Mouse (Mus musculus): ENCODE measurements at regions not wholly inside any gene's neighbourhood (a gene's known extent, or its start where the extent isn't known, plus 50 kb on each side); places are given as distances from the start of the nearest gene placed in this dataset.
"Not testable (repeated sequence)": the region's sequence is repeated elsewhere in the genome, so short reads cannot be mapped to it uniquely, and the experiment has no call there.

DNA sequence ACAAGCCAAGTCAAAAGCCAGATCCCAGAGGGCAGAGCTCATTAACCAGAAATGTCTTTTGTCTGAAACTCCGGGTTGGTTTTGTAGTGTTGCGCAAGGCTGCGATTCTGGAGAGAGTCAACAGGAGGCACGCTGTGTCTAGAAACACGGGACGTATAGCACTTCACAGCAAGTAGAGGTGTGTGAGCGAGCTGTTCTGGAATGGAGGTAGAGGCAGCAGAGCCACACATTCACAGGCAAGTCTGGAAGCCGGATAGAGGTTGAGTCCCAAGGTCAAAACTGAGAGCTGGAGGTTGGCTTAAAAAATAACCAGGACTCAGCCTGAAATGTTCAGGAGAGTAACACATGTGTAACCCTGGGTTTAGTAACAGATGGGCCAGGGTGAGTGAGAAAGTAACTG, 94.0 kb downstream of the Gm5426 start:
- Histone ChIP-seq H3K27ac (replicated peaks) (no peak overlapping the region), H3K4me3 (no peak overlapping the region), H3K27me3 (no peaks in the 10 kb centered on the region), H3K4me2 (no peak overlapping the region), H3K9me3 (no peaks in the 10 kb centered on the region), H3K9ac (no peak overlapping the region), H3K4me1 (replicated peaks) (no peaks in the 10 kb centered on the region), H3K36me3 (no peaks in the 10 kb centered on the region)
- WGBS: 88% methylated on average over 8 of the region's 8 CpGs
- no peak for ATAC-seq (ENCODE audit: low FRiP score, low read depth)

DNA sequence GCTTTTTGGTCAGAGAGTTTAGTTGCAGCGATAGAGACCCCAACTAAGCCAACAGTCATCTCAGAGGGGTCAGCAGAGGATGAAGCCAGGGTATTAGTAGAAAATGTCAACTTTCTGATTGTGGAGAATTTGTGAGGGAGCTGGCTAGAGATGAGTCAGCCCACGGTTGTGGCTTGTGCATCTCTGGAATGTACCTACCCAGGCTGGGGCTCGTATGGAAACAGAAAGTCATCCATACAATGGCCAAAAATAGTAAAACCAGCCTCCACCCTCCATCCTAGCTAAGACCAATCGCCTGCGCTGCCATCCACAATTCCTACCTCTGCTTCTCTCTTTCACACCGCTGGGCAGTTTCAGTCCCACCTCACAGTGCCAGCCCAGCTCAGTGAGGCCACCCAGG, 94.9 kb downstream of the Gm5426 start:
- Histone ChIP-seq H3K27ac (replicated peaks) (no peak overlapping the region), H3K9me3 (no peaks in the 10 kb centered on the region), H3K4me2 (no peak overlapping the region), H3K36me3 (no peaks in the 10 kb centered on the region), H3K4me1 (replicated peaks) (no peaks in the 10 kb centered on the region), H3K27me3 (no peaks in the 10 kb centered on the region), H3K4me3 (no peak overlapping the region), H3K9ac (no peak overlapping the region)
- ATAC-seq (ENCODE audit: low FRiP score, low read depth): no peak
- WGBS: 91% methylated on average over 6 of the region's 6 CpGs

DNA sequence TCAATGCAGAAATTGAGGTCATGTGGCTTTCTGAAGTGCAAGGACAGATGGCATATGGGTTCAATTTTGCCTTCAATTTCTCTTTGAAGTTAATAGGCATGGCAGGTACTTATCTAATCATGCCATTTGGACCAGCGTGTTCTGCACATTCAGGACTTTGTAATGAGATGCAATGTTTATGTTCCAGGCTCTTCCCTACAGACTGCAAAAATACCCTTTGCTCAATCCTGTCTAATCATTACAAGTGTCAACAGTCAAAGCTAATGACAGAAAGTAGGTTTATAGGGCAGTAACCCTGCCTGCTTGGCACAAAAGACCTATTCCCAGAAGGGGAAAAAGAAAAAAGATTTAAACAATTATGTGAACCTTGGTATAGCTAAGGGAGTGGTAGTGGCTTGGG, 96.5 kb downstream of the Gm5426 start:
- Histone ChIP-seq H3K36me3 (no peaks in the 10 kb centered on the region), H3K27me3 (no peaks in the 10 kb centered on the region), H3K27ac (replicated peaks) (no peak overlapping the region), H3K9ac (no peak overlapping the region), H3K4me2 (no peak overlapping the region), H3K4me1 (replicated peaks) (no peaks in the 10 kb centered on the region), H3K9me3 (no peaks in the 10 kb centered on the region), H3K4me3 (no peak overlapping the region)
- 66% methylated on average over 1 of the region's 1 CpGs for WGBS
- no peak for ATAC-seq (ENCODE audit: low FRiP score, low read depth)

DNA sequence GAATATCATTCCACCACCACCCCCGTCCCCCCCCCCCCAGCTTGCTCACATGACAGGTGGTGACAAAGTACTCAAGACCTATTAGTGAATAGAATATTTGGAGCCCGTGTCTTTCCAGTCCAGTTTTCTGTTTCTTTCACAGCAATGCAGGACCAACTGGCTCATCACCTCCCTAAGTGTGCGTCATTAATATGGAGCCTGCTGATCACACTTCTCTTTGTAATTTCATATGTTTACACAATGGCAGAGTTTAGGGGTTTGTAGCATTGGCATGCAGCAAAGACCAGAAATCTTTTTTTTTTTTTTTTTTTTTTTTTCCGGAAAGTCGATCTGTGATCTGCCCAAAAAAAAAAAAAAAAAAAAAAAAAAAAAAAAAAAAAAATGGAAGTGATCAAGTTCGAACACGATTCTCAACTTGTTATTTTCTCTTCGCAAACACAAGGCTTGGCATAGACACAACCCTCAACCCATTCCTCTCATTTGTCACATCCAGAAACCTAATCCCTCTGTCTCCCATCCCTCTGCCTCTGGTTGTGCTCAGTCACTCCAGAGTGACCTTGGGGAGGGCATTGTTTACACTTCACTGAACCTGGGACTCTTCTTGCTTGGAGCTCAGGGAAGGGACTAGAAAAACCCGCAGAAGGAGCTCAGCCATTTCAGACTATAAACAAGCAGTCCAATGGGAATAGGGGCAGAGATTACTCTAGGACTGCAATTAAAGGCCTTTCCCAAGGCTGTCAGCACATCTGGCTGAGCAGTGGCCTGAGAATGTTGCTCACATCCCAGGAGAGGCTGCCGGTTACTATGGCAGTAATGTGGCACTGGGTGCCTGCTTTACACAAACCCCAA, 98.4 kb downstream of the Gm5426 start:
- Histone ChIP-seq H3K9ac (no peak overlapping the region), H3K4me3 (no peak overlapping the region), H3K4me2 (no peak overlapping the region), H3K27ac (replicated peaks) (no peak overlapping the region), H3K9me3 (no peaks in the 10 kb centered on the region), H3K36me3 (no peaks in the 10 kb centered on the region), H3K27me3 (no peaks in the 10 kb centered on the region), H3K4me1 (replicated peaks) (no peaks in the 10 kb centered on the region)
- 64% methylated on average over 8 of the region's 10 CpGs for WGBS
- ATAC-seq (ENCODE audit: low FRiP score, low read depth): no peak

DNA sequence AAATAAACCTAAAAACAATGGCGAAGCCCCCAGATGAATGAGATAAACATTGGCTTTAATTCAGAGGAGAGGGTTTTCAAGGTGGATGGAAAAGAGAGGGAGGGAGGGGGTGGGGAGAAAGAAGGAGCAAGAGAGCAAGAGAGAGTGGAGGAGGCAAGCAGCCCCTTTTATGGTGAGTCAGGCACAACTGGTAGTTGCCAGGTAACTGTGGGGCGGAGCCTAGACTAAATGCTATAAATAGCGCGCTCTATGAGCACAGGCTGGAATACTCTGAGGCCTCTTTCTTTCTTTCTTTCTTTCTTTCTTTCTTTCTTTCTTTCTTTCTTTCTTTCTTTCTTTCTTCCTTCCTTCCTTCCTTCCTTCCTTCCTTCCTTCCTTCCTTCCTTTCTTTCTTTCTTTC, 99.6 kb downstream of the Gm5426 start:
- H3K4me2 ChIP-seq; H3K4me1 ChIP-seq (replicated peaks); ATAC-seq (ENCODE audit: low FRiP score, low read depth); H3K4me3 ChIP-seq; H3K36me3 ChIP-seq; H3K9ac ChIP-seq; H3K27me3 ChIP-seq; H3K9me3 ChIP-seq; H3K27ac ChIP-seq (replicated peaks): not testable (repeated sequence)
- WGBS: 79% methylated on average over 4 of the region's 4 CpGs

DNA sequence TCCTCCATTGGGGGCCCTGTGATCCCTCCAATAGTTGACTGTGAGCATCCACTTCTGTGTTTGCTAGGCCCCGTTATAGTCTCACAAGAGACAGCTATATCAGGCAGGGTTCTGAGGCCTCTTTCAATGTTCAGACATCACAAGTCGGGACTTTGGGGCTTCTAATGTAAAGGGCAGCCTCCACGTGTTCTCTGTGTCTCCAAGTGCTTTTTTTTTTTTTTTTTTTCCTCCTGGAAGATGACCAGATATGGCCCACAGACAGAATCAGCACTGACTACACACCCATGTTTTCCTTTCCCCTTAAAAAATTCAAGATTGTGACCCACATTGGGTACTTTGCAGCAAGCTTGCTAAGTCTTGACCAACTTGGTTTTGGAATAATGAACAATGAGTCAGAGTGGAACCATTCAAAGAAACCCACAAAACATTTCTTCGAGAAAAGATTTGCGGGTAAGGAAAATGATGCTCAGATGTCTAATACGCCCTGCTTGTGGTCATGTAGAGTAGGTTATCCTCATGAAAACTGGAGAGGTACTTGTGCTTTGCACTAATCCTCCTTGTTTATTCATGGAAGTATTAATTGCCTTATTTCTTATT, 100.5 kb downstream of the Gm5426 start:
- H3K4me2 ChIP-seq: no peak overlapping the region
- no peak for ATAC-seq (ENCODE audit: low FRiP score, low read depth)
- no peaks in the 10 kb centered on the region for H3K9me3 ChIP-seq
- no peak overlapping the region for H3K9ac ChIP-seq
- no peak overlapping the region for H3K27ac ChIP-seq (replicated peaks)
- H3K4me1 ChIP-seq (replicated peaks): no peaks in the 10 kb centered on the region
- 95% methylated on average over 6 of the region's 6 CpGs for WGBS
- H3K4me3 ChIP-seq: no peak overlapping the region
- H3K27me3 ChIP-seq: no peaks in the 10 kb centered on the region
- H3K36me3 ChIP-seq: no peaks in the 10 kb centered on the region

DNA sequence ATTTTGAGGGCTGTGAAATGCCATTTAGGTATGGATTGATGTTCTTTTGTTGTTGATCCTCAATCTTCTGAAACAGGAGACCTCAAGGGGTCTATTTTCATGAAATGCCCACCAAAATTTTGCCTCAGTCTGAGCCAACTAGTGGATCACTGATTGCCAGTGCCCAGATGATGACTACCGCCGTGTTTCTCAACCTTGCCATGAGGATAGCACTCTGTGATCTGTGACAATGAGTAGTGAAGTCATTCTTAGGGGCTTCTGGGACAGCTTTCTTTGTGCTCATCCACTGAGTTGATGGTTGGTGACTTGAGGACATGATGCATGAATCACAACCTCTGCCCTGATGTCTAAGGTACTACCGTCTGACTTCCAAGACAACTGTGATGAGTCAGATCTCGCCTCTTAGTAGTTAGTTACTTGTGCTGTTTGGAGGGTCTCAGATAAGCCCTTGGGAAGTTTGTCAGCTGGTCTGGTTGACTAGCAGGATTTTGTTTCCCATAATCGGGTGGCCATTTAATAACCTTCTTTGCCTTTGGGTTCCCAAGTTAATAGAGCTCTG, 101.2 kb downstream of the Gm5426 start:
- H3K9ac ChIP-seq: no peak overlapping the region
- no peaks in the 10 kb centered on the region for H3K36me3 ChIP-seq
- H3K4me1 ChIP-seq (replicated peaks): no peaks in the 10 kb centered on the region
- H3K27me3 ChIP-seq: no peaks in the 10 kb centered on the region
- H3K27ac ChIP-seq (replicated peaks): no peak overlapping the region
- H3K9me3 ChIP-seq: no peaks in the 10 kb centered on the region
- ATAC-seq (ENCODE audit: low FRiP score, low read depth): no peak
- no peak overlapping the region for H3K4me3 ChIP-seq
- WGBS: 96% methylated on average over 5 of the region's 5 CpGs
- no peak overlapping the region for H3K4me2 ChIP-seq

DNA sequence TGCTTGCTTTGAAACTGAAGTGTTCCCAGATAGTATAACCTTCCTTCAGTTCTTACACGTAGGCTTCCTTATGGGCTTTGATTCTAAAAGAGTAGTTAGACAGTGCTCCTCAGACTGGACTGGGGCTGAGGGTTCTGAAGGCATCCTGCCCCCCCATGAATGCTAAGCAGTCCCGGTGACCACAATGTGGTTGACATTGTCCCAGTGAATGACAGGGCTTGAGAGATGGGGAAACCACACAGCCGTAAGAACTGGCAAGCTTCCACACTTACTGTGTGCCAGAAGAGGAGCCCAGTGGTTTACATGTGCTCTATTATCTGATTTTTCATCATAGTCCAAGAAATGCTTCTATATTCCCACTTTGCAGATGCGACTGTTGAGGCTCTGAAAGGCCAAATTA, 101.8 kb downstream of the Gm5426 start:
- Histone ChIP-seq H3K4me2 (no peak overlapping the region), H3K9me3 (no peaks in the 10 kb centered on the region), H3K27ac (replicated peaks) (no peak overlapping the region), H3K9ac (no peak overlapping the region), H3K36me3 (no peaks in the 10 kb centered on the region), H3K4me1 (replicated peaks) (no peaks in the 10 kb centered on the region), H3K27me3 (no peaks in the 10 kb centered on the region), H3K4me3 (no peak overlapping the region)
- ATAC-seq (ENCODE audit: low FRiP score, low read depth): no peak
- WGBS: 86% methylated on average over 4 of the region's 4 CpGs

DNA sequence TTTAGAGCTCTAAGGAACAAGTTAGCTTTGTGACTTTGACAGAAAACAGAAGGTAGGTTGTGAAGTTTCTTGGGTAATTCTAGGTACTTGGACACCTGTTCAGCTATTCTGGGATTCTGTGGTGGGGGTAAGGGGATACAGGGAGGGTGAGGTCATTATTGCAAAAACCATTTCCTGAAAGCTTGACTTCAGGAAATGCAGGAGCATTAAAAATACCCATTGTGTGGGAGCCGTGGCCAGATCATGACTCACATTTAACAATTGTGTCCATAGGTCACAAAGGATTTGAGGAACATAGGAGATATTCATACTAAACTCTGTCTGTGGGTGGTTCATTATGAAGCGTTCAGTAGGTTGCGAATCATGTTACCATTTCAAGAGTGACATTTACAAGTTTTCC, 102.4 kb downstream of the Gm5426 start:
- no peak for ATAC-seq (ENCODE audit: low FRiP score, low read depth)
- H3K36me3 ChIP-seq: no peaks in the 10 kb centered on the region
- H3K9ac ChIP-seq: no peak overlapping the region
- H3K9me3 ChIP-seq: no peaks in the 10 kb centered on the region
- H3K4me3 ChIP-seq: no peak overlapping the region
- no peak overlapping the region for H3K27ac ChIP-seq (replicated peaks)
- no peaks in the 10 kb centered on the region for H3K4me1 ChIP-seq (replicated peaks)
- no peak overlapping the region for H3K4me2 ChIP-seq
- H3K27me3 ChIP-seq: no peaks in the 10 kb centered on the region
- WGBS: 90% methylated on average over 3 of the region's 3 CpGs

DNA sequence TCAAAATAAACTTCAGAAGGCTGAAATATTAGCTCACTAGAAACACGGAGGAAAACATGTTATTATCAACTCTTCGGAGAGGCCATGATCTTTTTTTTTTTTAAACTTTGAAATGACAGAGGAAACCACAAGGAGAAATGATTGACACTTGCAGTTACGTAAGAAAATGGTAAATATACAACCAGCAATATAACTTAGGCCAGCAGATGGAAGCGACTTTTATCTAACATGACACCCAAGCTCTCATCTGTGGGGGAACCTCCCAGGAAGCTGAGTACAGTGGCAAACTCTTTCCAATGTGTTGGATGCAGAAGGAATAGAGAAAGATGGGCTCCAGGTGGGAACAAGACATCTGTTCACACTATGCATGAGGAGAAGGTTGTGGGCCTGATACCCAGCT, 104.2 kb downstream of the Gm5426 start:
- Histone ChIP-seq H3K36me3 (no peaks in the 10 kb centered on the region), H3K9me3 (no peaks in the 10 kb centered on the region), H3K27ac (replicated peaks) (no peak overlapping the region), H3K4me2 (no peak overlapping the region), H3K9ac (no peak overlapping the region), H3K27me3 (no peaks in the 10 kb centered on the region), H3K4me1 (replicated peaks) (no peaks in the 10 kb centered on the region), H3K4me3 (no peak overlapping the region)
- ATAC-seq (ENCODE audit: low FRiP score, low read depth): no peak
- WGBS: 90% methylated on average over 4 of the region's 4 CpGs

DNA sequence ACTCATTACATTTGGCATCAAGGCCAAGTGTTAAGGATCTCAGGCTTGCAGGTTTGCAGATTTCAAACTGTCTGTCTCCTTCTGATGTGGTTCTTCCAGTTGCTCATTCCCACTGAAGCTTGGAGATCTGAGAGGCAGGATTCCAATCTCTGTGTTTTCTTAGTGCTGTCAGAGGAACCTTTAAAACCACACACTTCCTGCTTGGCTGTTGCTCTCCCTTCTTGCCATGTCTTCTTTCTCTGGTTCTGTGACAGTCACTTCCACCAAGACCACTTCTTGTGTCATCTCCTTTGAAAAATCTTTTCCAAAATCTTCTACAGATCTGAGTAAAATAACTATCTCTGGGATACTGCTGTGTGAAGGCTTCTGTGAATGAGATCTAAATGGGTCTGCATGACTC, 117.3 kb downstream of the Gm5426 start:
- Histone ChIP-seq H3K4me1 (replicated peaks) (no peaks in the 10 kb centered on the region), H3K4me3 (no peak overlapping the region), H3K4me2 (no peak overlapping the region), H3K36me3 (no peaks in the 10 kb centered on the region), H3K27ac (replicated peaks) (no peak overlapping the region), H3K9ac (no peak overlapping the region), H3K9me3 (no peaks in the 10 kb centered on the region), H3K27me3 (no peaks in the 10 kb centered on the region)
- no peak for ATAC-seq (ENCODE audit: low FRiP score, low read depth)

DNA sequence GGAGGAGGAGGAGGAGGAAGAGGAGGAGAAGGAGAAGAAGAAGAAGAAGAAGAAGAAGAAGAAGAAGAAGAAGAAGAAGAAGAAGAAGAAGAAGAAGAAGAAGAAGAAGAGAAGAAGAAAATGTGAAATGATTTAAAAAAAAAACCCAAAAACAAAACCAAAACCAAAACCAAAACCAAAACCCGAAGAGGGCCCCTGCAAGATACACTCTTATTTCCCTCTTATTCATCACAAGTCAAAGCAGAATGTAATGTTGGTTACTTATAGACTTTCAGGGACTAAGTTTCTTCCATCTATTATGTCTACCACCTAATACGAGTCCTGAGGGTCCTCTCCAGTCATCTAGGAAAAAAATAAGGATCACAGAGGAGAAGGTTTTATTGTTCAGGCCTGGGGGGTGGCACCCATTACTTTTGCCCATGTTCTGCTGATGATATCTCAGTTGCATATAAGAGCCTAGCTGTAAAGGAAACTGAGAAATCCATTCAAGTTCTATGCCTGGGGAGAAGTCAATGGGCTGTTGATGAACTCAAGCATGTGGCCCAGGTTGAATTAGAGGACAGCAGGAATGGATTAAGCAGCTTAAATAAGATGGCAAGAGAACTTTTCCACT, 118.0 kb downstream of the Gm5426 start:
- H3K27ac ChIP-seq (replicated peaks): no peak overlapping the region
- H3K9me3 ChIP-seq: no peaks in the 10 kb centered on the region
- H3K27me3 ChIP-seq: no peaks in the 10 kb centered on the region
- H3K9ac ChIP-seq: no peak overlapping the region
- 81% methylated on average over 2 of the region's 2 CpGs for WGBS
- no peak for ATAC-seq (ENCODE audit: low FRiP score, low read depth)
- H3K4me3 ChIP-seq: no peak overlapping the region
- no peak overlapping the region for H3K4me2 ChIP-seq
- H3K36me3 ChIP-seq: no peaks in the 10 kb centered on the region
- no peaks in the 10 kb centered on the region for H3K4me1 ChIP-seq (replicated peaks)

All from hindbrain, embryonic 15.5 days (tissue).